Mouse (Mus musculus): ENCODE measurements at regions not wholly inside any gene's neighbourhood (a gene's known extent, or its start where the extent isn't known, plus 50 kb on each side); places are given as distances from the start of the nearest gene placed in this dataset.

DNA sequence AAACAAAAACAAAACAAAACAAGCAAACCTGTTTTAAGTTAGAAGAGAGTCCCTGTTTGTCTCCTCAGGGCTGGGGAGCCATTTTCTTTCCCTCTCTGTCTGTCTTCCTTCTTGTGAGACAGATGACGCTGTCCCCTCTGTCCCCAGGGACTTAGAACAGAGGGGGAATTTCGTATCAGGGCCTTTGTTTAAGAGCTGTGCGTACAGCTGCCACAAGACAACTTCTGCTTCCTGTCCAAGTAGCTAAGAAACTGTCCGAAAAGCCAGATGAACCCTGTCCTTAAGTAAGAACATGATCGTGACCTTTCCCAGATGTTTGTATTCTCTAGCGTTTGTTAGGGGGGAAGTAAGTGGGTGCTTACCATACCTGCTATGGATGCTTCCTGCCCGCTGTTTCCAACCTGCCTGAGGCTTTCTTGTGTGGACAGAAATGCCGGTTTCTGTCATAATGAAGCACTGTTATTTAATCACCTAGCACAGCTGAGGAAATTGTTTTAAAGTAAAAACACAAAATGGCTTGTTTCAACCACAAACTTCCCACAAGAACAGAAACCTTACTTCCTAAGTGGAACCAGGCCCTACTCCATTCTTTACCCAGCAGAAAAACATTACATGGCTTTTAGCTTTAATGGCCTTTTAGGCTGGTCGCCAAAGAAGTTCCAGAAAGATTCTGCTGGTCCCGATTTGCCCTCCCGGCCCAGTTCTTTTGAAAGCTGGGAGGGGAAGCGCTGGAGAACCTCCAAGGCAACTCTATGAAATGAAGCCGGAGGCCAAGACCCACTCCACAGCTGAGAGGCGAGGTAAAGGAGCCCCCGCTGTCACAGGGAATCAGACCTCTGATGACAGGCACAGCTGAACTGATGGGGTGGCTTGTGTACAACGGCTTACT, 144.3 kb downstream of the Tex36 start:
- H3K4me1 ChIP-seq (ENCODE audit: control insufficient read depth, insufficient read depth, low read length) = peaks cover 16% of the 10 kb centered on the region
- DNase-seq (ENCODE audit: low spot score) = peak; percentile 82

DNA sequence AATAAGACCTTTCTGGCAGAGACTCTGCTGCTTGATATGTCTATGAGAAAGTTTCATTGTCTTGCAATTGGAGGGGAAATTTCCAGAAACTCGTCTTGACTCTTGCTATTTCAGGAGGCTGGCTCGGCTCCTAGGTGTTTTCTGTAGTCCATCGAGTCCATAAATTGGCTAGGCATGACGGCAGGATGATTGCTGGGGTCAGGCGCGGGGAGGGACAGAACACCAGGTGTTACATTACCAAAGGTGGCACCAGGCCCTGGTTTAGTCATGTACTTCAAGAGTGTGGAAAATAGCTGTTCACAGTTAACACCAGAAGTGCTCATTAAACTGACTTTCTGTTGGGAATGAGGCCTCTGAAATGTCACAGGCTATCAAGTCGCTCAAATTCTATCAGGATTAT, 151.7 kb downstream of the Tex36 start:
- 41% methylated on average over 7 of the region's 7 CpGs for whole genome bisulfite sequencing
- no peak for ATAC-seq (ENCODE audit: low FRiP score, low read depth)
- TF ChIP-seq POLR2A (IDR thresholded peaks at IDR 0.05; ENCODE audit: borderline replicate concordance, extremely low read depth, insufficient read depth, insufficient read length) = no peak

More for the DNA sequence above, 144.3 kb downstream of the Tex36 start:
- Histone ChIP-seq H3K4me3 (replicated peaks; ENCODE audit: low read length) (no peak overlapping the region), H3K9ac (ENCODE audit: low read depth, low read length, severe bottlenecking) (no peak overlapping the region), H3K9me3 (ENCODE audit: control insufficient read depth, low read length) (no peaks in the 10 kb centered on the region), H3K36me3 (ENCODE audit: control insufficient read depth, insufficient read depth, low read length) (no peaks in the 10 kb centered on the region), H3K4me2 (replicated peaks; ENCODE audit: low read depth, low read length, severe bottlenecking) (peak overlapping the region; percentile 15; the same call in 1 of the 2 replicates), H3K27me3 (ENCODE audit: control insufficient read depth, insufficient read depth, low read length) (no peaks in the 10 kb centered on the region), H3K27ac (replicated peaks; ENCODE audit: low read depth, low read length) (peak overlapping the region; percentile 70)
- ATAC-seq (ENCODE audit: low FRiP score, low read depth) = 0 out of 2 replicates have a peak, but pooled peaks have one; percentile 30
- no peak for TF ChIP-seq POLR2A (IDR thresholded peaks at IDR 0.05; ENCODE audit: borderline replicate concordance, extremely low read depth, insufficient read depth, insufficient read length)
- WGBS = 15% methylated on average over 16 of the region's 16 CpGs

DNA sequence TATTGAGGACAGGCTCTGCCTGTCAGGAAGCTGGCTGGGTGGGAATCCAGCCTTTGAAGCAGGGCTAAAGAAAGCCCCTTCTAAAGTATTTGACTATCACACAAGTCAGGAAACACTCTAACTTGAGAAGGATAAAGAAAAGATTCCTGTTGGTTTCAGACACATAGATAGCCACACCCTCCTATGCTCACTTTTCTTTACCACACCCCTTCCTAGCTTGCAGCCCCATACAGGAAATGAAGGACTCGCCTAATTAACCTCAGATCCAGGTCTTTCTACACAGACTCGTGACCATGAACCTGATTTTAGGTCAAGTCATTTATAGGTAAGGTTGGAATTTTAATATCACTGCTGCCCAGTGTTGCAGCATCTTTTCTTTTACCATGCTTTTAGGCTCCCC, 154.9 kb downstream of the Tex36 start:
- H3K4me3 ChIP-seq (replicated peaks; ENCODE audit: low read length) = no peak overlapping the region
- no peak overlapping the region for H3K9ac ChIP-seq (ENCODE audit: low read depth, low read length, severe bottlenecking)
- H3K9me3 ChIP-seq (ENCODE audit: control insufficient read depth, low read length) = no peaks in the 10 kb centered on the region
- no peaks in the 10 kb centered on the region for H3K4me1 ChIP-seq (ENCODE audit: control insufficient read depth, insufficient read depth, low read length)
- no peak overlapping the region for H3K4me2 ChIP-seq (replicated peaks; ENCODE audit: low read depth, low read length, severe bottlenecking)
- ATAC-seq (ENCODE audit: low FRiP score, low read depth) (no peak), DNase-seq (ENCODE audit: low spot score) (no peak)
- WGBS = 15% methylated on average over 2 of the region's 2 CpGs
- H3K27ac ChIP-seq (replicated peaks; ENCODE audit: low read depth, low read length) = no peak overlapping the region
- no peak for TF ChIP-seq POLR2A (IDR thresholded peaks at IDR 0.05; ENCODE audit: borderline replicate concordance, extremely low read depth, insufficient read depth, insufficient read length)
- no peaks in the 10 kb centered on the region for H3K27me3 ChIP-seq (ENCODE audit: control insufficient read depth, insufficient read depth, low read length)
- no peaks in the 10 kb centered on the region for H3K36me3 ChIP-seq (ENCODE audit: control insufficient read depth, insufficient read depth, low read length)

More for the DNA sequence above, 151.7 kb downstream of the Tex36 start:
- no peaks in the 10 kb centered on the region for H3K27me3 ChIP-seq (ENCODE audit: control insufficient read depth, insufficient read depth, low read length)
- DNase-seq (ENCODE audit: low spot score) = no peak
- H3K36me3 ChIP-seq (ENCODE audit: control insufficient read depth, insufficient read depth, low read length) = no peaks in the 10 kb centered on the region
- no peak overlapping the region for H3K27ac ChIP-seq (replicated peaks; ENCODE audit: low read depth, low read length)
- no peaks in the 10 kb centered on the region for H3K4me1 ChIP-seq (ENCODE audit: control insufficient read depth, insufficient read depth, low read length)
- H3K4me2 ChIP-seq (replicated peaks; ENCODE audit: low read depth, low read length, severe bottlenecking) = no peak overlapping the region
- no peak overlapping the region for H3K4me3 ChIP-seq (replicated peaks; ENCODE audit: low read length)
- no peaks in the 10 kb centered on the region for H3K9me3 ChIP-seq (ENCODE audit: control insufficient read depth, low read length)
- H3K9ac ChIP-seq (ENCODE audit: low read depth, low read length, severe bottlenecking) = no peak overlapping the region

DNA sequence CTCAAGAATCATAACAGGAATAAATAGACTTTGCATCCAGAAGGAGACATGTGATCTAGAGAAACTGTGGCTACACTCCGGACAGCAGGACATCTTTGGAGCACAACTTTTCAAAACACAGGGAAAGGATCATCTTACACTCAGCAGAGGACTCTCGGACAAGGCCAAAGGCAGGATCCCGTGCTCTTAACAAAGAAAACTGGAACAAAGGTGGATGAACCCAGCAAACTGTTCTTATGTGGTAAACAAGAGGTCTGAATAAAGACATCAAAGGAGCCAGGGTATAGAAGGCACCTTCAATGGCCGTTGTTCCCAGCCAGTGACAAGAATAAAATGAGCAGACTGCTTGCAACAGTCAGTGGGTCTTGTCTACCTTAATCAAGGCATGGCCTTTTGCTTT, 160.3 kb downstream of the Tex36 start:
- H3K27me3 ChIP-seq (ENCODE audit: control insufficient read depth, insufficient read depth, low read length) = no peaks in the 10 kb centered on the region
- peaks cover 10% of the 10 kb centered on the region for H3K4me1 ChIP-seq (ENCODE audit: control insufficient read depth, insufficient read depth, low read length)
- H3K9me3 ChIP-seq (ENCODE audit: control insufficient read depth, low read length) = no peaks in the 10 kb centered on the region
- H3K4me3 ChIP-seq (replicated peaks; ENCODE audit: low read length) = no peak overlapping the region
- H3K36me3 ChIP-seq (ENCODE audit: control insufficient read depth, insufficient read depth, low read length) = no peaks in the 10 kb centered on the region
- no peak overlapping the region for H3K27ac ChIP-seq (replicated peaks; ENCODE audit: low read depth, low read length)
- no peak overlapping the region for H3K4me2 ChIP-seq (replicated peaks; ENCODE audit: low read depth, low read length, severe bottlenecking)
- DNase-seq (ENCODE audit: low spot score) (no peak), ATAC-seq (ENCODE audit: low FRiP score, low read depth) (no peak)
- TF ChIP-seq POLR2A (IDR thresholded peaks at IDR 0.05; ENCODE audit: borderline replicate concordance, extremely low read depth, insufficient read depth, insufficient read length) = no peak
- WGBS = 32% methylated on average over 4 of the region's 4 CpGs
- no peak overlapping the region for H3K9ac ChIP-seq (ENCODE audit: low read depth, low read length, severe bottlenecking)

DNA sequence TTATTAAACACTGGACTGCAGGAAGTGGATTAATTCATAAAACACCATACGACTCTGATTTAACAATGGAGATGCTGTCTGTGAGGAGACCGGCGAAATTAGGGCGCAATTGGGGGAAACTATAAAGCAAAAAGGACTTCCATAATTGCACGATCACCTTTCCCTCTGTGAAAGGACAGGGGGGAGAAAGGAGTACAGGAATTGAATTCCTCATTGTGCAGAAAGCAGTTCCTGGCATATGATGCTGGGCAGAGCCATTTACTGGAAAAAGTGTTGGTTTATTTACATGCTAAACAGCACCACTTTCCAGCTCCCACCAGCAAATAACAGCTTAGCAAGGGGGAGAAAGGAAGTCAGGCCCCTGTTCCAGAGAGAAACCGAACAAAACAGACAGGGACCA, 160.8 kb downstream of the Tex36 start:
- Histone ChIP-seq H3K36me3 (ENCODE audit: control insufficient read depth, insufficient read depth, low read length) (no peaks in the 10 kb centered on the region), H3K4me3 (replicated peaks; ENCODE audit: low read length) (no peak overlapping the region), H3K4me1 (ENCODE audit: control insufficient read depth, insufficient read depth, low read length) (peaks cover 10% of the 10 kb centered on the region), H3K27me3 (ENCODE audit: control insufficient read depth, insufficient read depth, low read length) (no peaks in the 10 kb centered on the region), H3K9me3 (ENCODE audit: control insufficient read depth, low read length) (no peaks in the 10 kb centered on the region), H3K4me2 (replicated peaks; ENCODE audit: low read depth, low read length, severe bottlenecking) (peak overlapping the region; percentile 32), H3K9ac (ENCODE audit: low read depth, low read length, severe bottlenecking) (no peak overlapping the region), H3K27ac (replicated peaks; ENCODE audit: low read depth, low read length) (no peak overlapping the region)
- DNase-seq (ENCODE audit: low spot score) (no peak), ATAC-seq (ENCODE audit: low FRiP score, low read depth) (no peak)
- WGBS = 50% methylated on average over 6 of the region's 6 CpGs
- TF ChIP-seq POLR2A (IDR thresholded peaks at IDR 0.05; ENCODE audit: borderline replicate concordance, extremely low read depth, insufficient read depth, insufficient read length) = no peak
